Mouse (Mus musculus): Measurements from ENCODE around the gene Aipl1. TPM values are rescaled to one million over a fixed set of nuclear protein-coding genes. Genes with fewer than 3 reads are reported as not detected.

Aipl1 gene
- total and polyA plus RNA-seq, 3 experiments = 0.39 to 0.58 TPM; not detected in 1

DNA sequence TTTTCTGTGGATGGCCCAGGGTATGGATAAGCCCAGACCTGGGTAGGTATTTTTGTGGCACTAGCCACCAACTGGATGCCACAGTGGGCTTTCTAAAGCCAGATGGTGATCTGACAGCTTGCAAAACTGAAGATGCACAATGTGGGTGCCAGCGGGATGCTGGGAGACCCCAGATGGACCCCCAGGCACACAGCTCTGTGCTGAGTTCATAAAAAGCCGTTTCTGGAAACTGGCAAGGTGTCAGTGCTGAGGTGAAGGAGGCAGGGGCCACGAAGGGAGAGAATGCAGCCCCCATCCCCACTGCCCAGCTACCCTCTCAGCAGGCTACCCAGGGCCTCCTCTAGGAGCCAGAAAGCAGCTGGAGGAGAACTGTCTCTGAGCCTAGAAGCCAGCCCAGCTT lies 19.9 kb upstream of the Aipl1 start:
- no peak overlapping the region for H3K9ac ChIP-seq (ENCODE audit: control insufficient read depth, low read depth, low read length, poor library complexity, severe bottlenecking)
- no peaks in the 10 kb centered on the region for H3K9me3 ChIP-seq (replicated peaks; ENCODE audit: insufficient read depth, low read length)
- H3K4me3 ChIP-seq (ENCODE audit: control insufficient read depth in 1 of 2, insufficient read depth in 1 of 2, low read depth in 2 of 2, low read length in 2 of 2) = no peak overlapping the region
- no peaks in the 10 kb centered on the region for H3K27me3 ChIP-seq (ENCODE audit: control insufficient read depth in 1 of 2, insufficient read depth in 2 of 2, low read length in 2 of 2)
- DNase-seq (ENCODE audit: low read depth, low spot score) = no peak
- no peaks in the 10 kb centered on the region for H3K36me3 ChIP-seq (ENCODE audit: control insufficient read depth in 1 of 2, insufficient read depth in 2 of 2, low read length in 2 of 2)
- H3K4me1 ChIP-seq (ENCODE audit: control insufficient read depth in 1 of 2, insufficient read depth in 2 of 2, low read length in 2 of 2) = peaks cover 3% of the 10 kb centered on the region in 2 experiments; a peak in 2 of 4 replicates
- TF ChIP-seq KAT2A (conservative IDR thresholded peaks at IDR 0.05; ENCODE audit: low read depth, low read length) (no peak), MAZ (IDR thresholded peaks at IDR 0.05; ENCODE audit: low read depth, low read length) (no peak), RAD21 (IDR thresholded peaks at IDR 0.05; ENCODE audit: low read depth, low read length) (no peak), SMC3 (IDR thresholded peaks at IDR 0.05; ENCODE audit: low read depth, low read length) (no peak), MYB (IDR thresholded peaks at IDR 0.05; ENCODE audit: low read depth, low read length) (no peak), USF1 (IDR thresholded peaks at IDR 0.05; ENCODE audit: low read depth, low read length) (no peak), RCOR1 (IDR thresholded peaks at IDR 0.05; ENCODE audit: low read depth, low read length) (no peak), NELFE (IDR thresholded peaks at IDR 0.05; ENCODE audit: low read depth, low read length) (no peak), TAL1 (IDR thresholded peaks at IDR 0.05; ENCODE audit: low read length) (no peak), GABPA (IDR thresholded peaks at IDR 0.05; ENCODE audit: low read depth, low read length) (no peak), CTCF (IDR thresholded peaks at IDR 0.05 in 2 of 3, conservative IDR thresholded peaks at IDR 0.05 in 1 of 3; ENCODE audit: control insufficient read depth in 1 of 3, insufficient read depth in 1 of 3, low read depth in 2 of 3, low read length in 3 of 3, poor library complexity in 1 of 3, severe bottlenecking in 1 of 3) (no peak), ZKSCAN1 (IDR thresholded peaks at IDR 0.05; ENCODE audit: low read depth, low read length) (no peak), EP300 (IDR thresholded peaks at IDR 0.05; ENCODE audit: low read depth in 1 of 2, low read length in 2 of 2) (no peak), BHLHE40 (IDR thresholded peaks at IDR 0.05; ENCODE audit: borderline replicate concordance, low read depth, low read length) (no peak)
- no peaks in the 10 kb centered on the region for H3K79me2 ChIP-seq (ENCODE audit: control insufficient read depth, insufficient read depth, low read length, poor library complexity)
- H3K27ac ChIP-seq (ENCODE audit: control insufficient read depth, low read depth, low read length) = no peak overlapping the region

DNA sequence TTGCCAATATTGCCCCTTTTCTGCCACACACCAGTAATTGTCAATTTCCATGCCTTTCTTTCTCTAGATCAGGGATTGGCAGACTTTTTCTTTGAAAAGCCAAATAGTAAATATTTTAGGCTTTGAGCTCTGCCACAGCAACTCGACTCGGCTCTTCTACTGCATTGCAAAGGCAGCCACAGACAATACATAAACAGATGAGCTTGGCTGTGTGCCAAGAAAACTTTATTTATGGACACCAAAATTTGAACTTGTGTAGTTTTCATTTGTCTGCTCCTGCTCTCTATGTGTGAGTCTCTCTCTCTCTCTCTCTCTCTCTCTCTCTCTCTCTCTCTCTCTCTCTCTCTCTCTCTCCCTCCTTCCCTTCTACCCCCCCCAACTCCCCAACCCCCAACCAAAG lies 17.9 kb upstream of the Aipl1 start:
- DNase-seq (ENCODE audit: low read depth, low spot score) = no peak
- TF ChIP-seq GATA1 (IDR thresholded peaks at IDR 0.05; ENCODE audit: low read depth, low read length) = no peak
- no peak for TF ChIP-seq MAZ (IDR thresholded peaks at IDR 0.05; ENCODE audit: low read depth, low read length)
- TF ChIP-seq JUND (IDR thresholded peaks at IDR 0.05; ENCODE audit: low read depth, low read length) = no peak
- no peak for TF ChIP-seq RCOR1 (IDR thresholded peaks at IDR 0.05; ENCODE audit: low read depth, low read length)
- Histone ChIP-seq H3K9ac (ENCODE audit: control insufficient read depth, low read depth, low read length, poor library complexity, severe bottlenecking) (no peak overlapping the region), H3K79me2 (ENCODE audit: control insufficient read depth, insufficient read depth, low read length, poor library complexity) (no peaks in the 10 kb centered on the region), H3K4me1 (ENCODE audit: control insufficient read depth in 1 of 2, insufficient read depth in 2 of 2, low read length in 2 of 2) (peaks cover 3% of the 10 kb centered on the region in 2 experiments; a peak in 2 of 4 replicates), H3K27me3 (ENCODE audit: control insufficient read depth in 1 of 2, insufficient read depth in 2 of 2, low read length in 2 of 2) (no peaks in the 10 kb centered on the region), H3K27ac (ENCODE audit: control insufficient read depth, low read depth, low read length) (no peak overlapping the region), H3K4me3 (ENCODE audit: control insufficient read depth in 1 of 2, insufficient read depth in 1 of 2, low read depth in 2 of 2, low read length in 2 of 2) (no peak overlapping the region), H3K36me3 (ENCODE audit: control insufficient read depth in 1 of 2, insufficient read depth in 2 of 2, low read length in 2 of 2) (no peaks in the 10 kb centered on the region), H3K9me3 (replicated peaks; ENCODE audit: insufficient read depth, low read length) (no peaks in the 10 kb centered on the region)
